Mouse (Mus musculus) CH12.LX (cell line): ENCODE results near the gene Rplp0. TPM values are rescaled to one million over a fixed set of nuclear protein-coding genes. Genes with fewer than 3 reads are reported as not detected.
"Not testable (repeated sequence)": the region's sequence is repeated elsewhere in the genome, so short reads cannot be mapped to it uniquely, and the experiment has no call there.

ENCODE experiments used
- DNase-seq: peaks from one replicate; pipeline ENCODE4 v3.0.0-alpha.2; 2013; ENCODE audit errors: extremely low read depth
- H3K27ac ChIP-seq: 2 replicates; pipeline ENCODE4 v1.5.1; 2012; ENCODE audit warnings: low read depth, mild to moderate bottlenecking, control low read depth, moderate library complexity; ENCODE audit not compliant: insufficient read depth
- H3K27me3 ChIP-seq: replicated peaks from 2 replicates; pipeline ENCODE3; 2012; ENCODE audit warnings: inconsistent platforms
- H3K36me3 ChIP-seq, 2 experiments: replicated peaks in 1 of 2; 2 replicates each; pipeline versions ENCODE3 to v1.6.1; 2012; ENCODE audit warnings: inconsistent platforms in 1 of 2, low read length in 1 of 2, mild to moderate bottlenecking in 1 of 2, mixed read lengths in 1 of 2, moderate library complexity in 1 of 2; ENCODE audit not compliant: control insufficient read depth in 1 of 2, insufficient read depth in 1 of 2
- H3K4me1 ChIP-seq, 2 experiments: 2 replicates each; pipeline ENCODE4 v1.6.1; 2012; ENCODE audit warnings: inconsistent platforms in 1 of 2, moderate library complexity in 1 of 2; ENCODE audit not compliant: insufficient read depth in 2 of 2, control insufficient read depth in 1 of 2
- H3K4me2 ChIP-seq: 2 replicates; pipeline ENCODE4 v1.6.1; 2012; ENCODE audit warnings: low read depth, mild to moderate bottlenecking, control low read depth; ENCODE audit not compliant: poor library complexity, insufficient read depth, severe bottlenecking
- H3K4me3 ChIP-seq, 3 experiments: fragments of 150-350 bp in 1 of 3; sonication (generic) in 1 of 3; replicated peaks in 1 of 3; 2 replicates each; pipeline versions ENCODE3 to v1.5.1; 2011 to 2012; ENCODE audit warnings: low read depth in 2 of 3, low read length in 2 of 3, mild to moderate bottlenecking in 2 of 3, moderate library complexity in 2 of 3, control low read depth in 1 of 3, improper control_type of control experiment in 1 of 3, inconsistent platforms in 1 of 3, mixed read lengths in 1 of 3; ENCODE audit not compliant: poor library complexity in 1 of 3
- H3K79me2 ChIP-seq: replicated peaks from 2 replicates; pipeline ENCODE4 v1.6.1; 2012; ENCODE audit warnings: mild to moderate bottlenecking, moderate library complexity; ENCODE audit not compliant: control insufficient read depth, poor library complexity, insufficient read depth, severe bottlenecking; ENCODE audit errors: extremely low read depth
- H3K9ac ChIP-seq: 2 replicates; pipeline ENCODE4 v1.6.1; 2012; ENCODE audit warnings: low read depth, mild to moderate bottlenecking, control low read depth, moderate library complexity; ENCODE audit not compliant: insufficient read depth
- H3K9me3 ChIP-seq: replicated peaks from 2 replicates; pipeline ENCODE3; 2012; ENCODE audit warnings: low read length, inconsistent platforms, mixed read lengths
- CHD1 ChIP-seq: IDR thresholded peaks from 2 replicates; pipeline ENCODE4 v1.6.1; 2012; ENCODE audit warnings: low read depth, low read length, improper control_type of control experiment, inconsistent platforms
- CHD2 ChIP-seq: IDR thresholded peaks from 2 replicates; pipeline ENCODE4 v1.6.1; 2011; ENCODE audit warnings: low read length, improper control_type of control experiment
- CTCF ChIP-seq, 2 experiments: IDR thresholded peaks in 1 of 2; conservative IDR thresholded peaks in 1 of 2; 2 replicates each; pipeline ENCODE4 v1.5.1; 2011 to 2012; ENCODE audit warnings: low read depth in 2 of 2, low read length in 2 of 2, improper control_type of control experiment in 1 of 2, inconsistent platforms in 1 of 2, mild to moderate bottlenecking in 1 of 2, moderate library complexity in 1 of 2
- E2F4 ChIP-seq: IDR thresholded peaks from 2 replicates; pipeline ENCODE4 v1.6.1; 2011; ENCODE audit warnings: low read depth, low read length, improper control_type of control experiment; ENCODE audit not compliant: insufficient replicate concordance
- GABPA ChIP-seq: IDR thresholded peaks from 2 replicates; pipeline ENCODE4 v1.6.1; 2012; ENCODE audit warnings: low read depth, low read length, improper control_type of control experiment, inconsistent platforms; ENCODE audit not compliant: insufficient replicate concordance
- HCFC1 ChIP-seq: IDR thresholded peaks from 2 replicates; pipeline ENCODE4 v1.6.1; 2012; ENCODE audit warnings: low read depth, mild to moderate bottlenecking, inconsistent platforms, low read length, improper control_type of control experiment
- MAFK ChIP-seq: IDR thresholded peaks from 2 replicates; pipeline ENCODE4 v1.6.1; 2011; ENCODE audit warnings: low read length, improper control_type of control experiment; ENCODE audit not compliant: insufficient replicate concordance
- MAX ChIP-seq: IDR thresholded peaks from 2 replicates; pipeline ENCODE4 v1.6.1; 2011; ENCODE audit warnings: low read length, improper control_type of control experiment
- MEF2A ChIP-seq: IDR thresholded peaks from 2 replicates; pipeline ENCODE4 v1.6.1; 2014; ENCODE audit warnings: low read depth, mild to moderate bottlenecking, inconsistent platforms, low read length, improper control_type of control experiment, borderline replicate concordance
- MYC ChIP-seq: IDR thresholded peaks from 2 replicates; pipeline ENCODE4 v1.6.1; 2011; ENCODE audit warnings: low read depth, mild to moderate bottlenecking, improper control_type of control experiment, low read length
- NELFE ChIP-seq: IDR thresholded peaks from 2 replicates; pipeline ENCODE4 v1.6.1; 2011; ENCODE audit warnings: low read depth, low read length, improper control_type of control experiment
- POLR2A ChIP-seq: IDR thresholded peaks from 2 replicates; pipeline ENCODE4 v1.6.1; 2011; ENCODE audit warnings: low read depth, mild to moderate bottlenecking, improper control_type of control experiment, low read length
- TBP ChIP-seq: conservative IDR thresholded peaks from 2 replicates; pipeline ENCODE4 v1.6.1; 2011; ENCODE audit warnings: low read depth, low read length, improper control_type of control experiment
- UBTF ChIP-seq: IDR thresholded peaks from 2 replicates; pipeline ENCODE4 v1.6.1; 2012; ENCODE audit warnings: low read depth, mild to moderate bottlenecking, inconsistent platforms, low read length, improper control_type of control experiment, moderate library complexity
- USF1 ChIP-seq: IDR thresholded peaks from 2 replicates; pipeline ENCODE4 v1.6.1; 2014; ENCODE audit warnings: low read depth, mild to moderate bottlenecking, inconsistent platforms, low read length, improper control_type of control experiment
- dilution Hi-C: fragments of 300-500 bp; cut with MboI; formaldehyde crosslinking; loops from 2 replicates; pipeline ENCODE4 v1.14.3; 2020; ENCODE audit warnings: low sequenced_read_pairs; ENCODE audit not compliant: extremely low pct_unique_long_range_greater_than_20kb, extremely low pct_ligation_motif_present
- in situ Hi-C: fragments of 300-500 bp; cut with MboI; formaldehyde crosslinking; loops from 3 replicates; pipeline ENCODE4 v1.14.3; 2019; ENCODE audit warnings: low sequenced_read_pairs, low pct_ligation_motif_present, low pct_unique_long_range_greater_than_20kb, mixed read lengths
- polyA plus RNA-seq: library from polyadenylated mRNA; unstranded; fragments of >175 nt; gene quantifications from 2 replicates; pipeline ENCODE4 v1.2.1, GENCODE M21; 2012; ENCODE audit warnings: low read depth; ENCODE audit not compliant: insufficient read length
- total RNA-seq, 2 experiments: library from RNA; depleted of rRNA; stranded (reverse); fragments of 300-350 nt in 1 of 2; fragments of >200 nt in 1 of 2; gene quantifications; 2 replicates each; pipeline ENCODE4 v1.2.3; 2012 to 2014

The Rplp0 gene
- total and polyA plus RNA-seq, 3 experiments: 4,800 to 6,606 (median 5,581) TPM

DNA sequence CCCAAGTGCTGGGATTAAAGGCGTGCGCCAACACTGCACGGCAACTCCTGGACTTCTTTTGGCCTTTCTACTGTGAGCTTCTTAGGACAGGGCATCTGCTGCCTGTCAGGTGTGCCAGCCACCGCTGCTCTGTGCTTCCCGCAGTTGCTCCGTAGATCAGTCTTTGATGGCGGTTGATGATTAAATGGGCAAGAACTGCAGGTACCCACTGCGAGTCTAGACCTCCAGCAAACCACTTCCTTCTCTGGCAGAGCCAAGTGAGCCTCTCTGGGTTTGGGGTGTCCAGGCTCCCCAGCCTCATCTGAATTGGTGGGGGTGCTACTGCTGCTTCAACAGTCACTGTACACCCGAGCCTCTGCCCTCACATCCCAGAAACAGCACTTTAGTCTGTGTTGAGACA is 41.8 kb upstream of the Rplp0 start:
- Histone ChIP-seq H3K36me3 (peaks cover 2 to 31% of the 10 kb centered on the region in 2 experiments), H3K4me2 (no peak overlapping the region), H3K27ac (no peak overlapping the region), H3K4me1 (peaks cover 28 to 72% of the 10 kb centered on the region in 2 experiments), H3K27me3 (no peaks in the 10 kb centered on the region), H3K4me3 (no peak overlapping the region), H3K9me3 (no peaks in the 10 kb centered on the region), H3K9ac (no peak overlapping the region), H3K79me2 (no peaks in the 10 kb centered on the region)
- in situ Hi-C loops (no loop called here), dilution Hi-C loops (no loop called here)
- no peak for TF ChIP-seq CHD1
- TF ChIP-seq MEF2A: no peak
- TF ChIP-seq TBP: no peak
- no peak for TF ChIP-seq POLR2A
- no peak for TF ChIP-seq MYC
- no peak for TF ChIP-seq UBTF
- no peak for TF ChIP-seq MAFK
- no peak for TF ChIP-seq CTCF (conservative IDR thresholded peaks at IDR 0.05 in 1 of 2, IDR thresholded peaks at IDR 0.05 in 1 of 2; ENCODE audit: low read depth in 2 of 2, low read length in 2 of 2)
- no peak for TF ChIP-seq USF1
- no peak for TF ChIP-seq MAX
- TF ChIP-seq CHD2: no peak
- TF ChIP-seq E2F4: no peak
- TF ChIP-seq NELFE: no peak
- no peak for TF ChIP-seq GABPA
- DNase-seq: no peak

DNA sequence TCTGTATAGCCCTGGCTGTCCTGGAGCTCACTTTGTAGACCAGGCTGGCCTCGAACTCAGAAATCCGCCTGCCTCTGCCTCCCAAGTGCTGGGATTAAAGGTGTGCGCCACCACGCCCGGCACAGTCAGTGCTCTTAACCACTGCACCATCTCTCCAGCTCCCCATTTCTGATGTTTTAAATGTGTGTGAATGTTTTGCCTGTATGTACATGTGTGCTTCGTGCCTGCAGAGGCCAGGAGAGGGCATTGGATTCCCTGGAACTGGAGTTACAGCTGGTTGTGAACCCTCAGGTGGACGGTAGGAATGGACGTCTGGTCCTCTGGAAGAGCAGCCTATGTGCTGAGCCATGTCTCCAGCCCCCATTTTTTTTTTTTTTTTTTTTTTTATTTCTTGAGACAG is 41.1 kb upstream of the Rplp0 start:
- Histone ChIP-seq H3K4me1 (peaks cover 28 to 78% of the 10 kb centered on the region in 2 experiments), H3K36me3 (peaks cover 2 to 29% of the 10 kb centered on the region in 2 experiments)
- H3K79me2 ChIP-seq, DNase-seq, H3K4me2 ChIP-seq, H3K27ac ChIP-seq, H3K9ac ChIP-seq, H3K4me3 ChIP-seq, in situ Hi-C loops, H3K9me3 ChIP-seq, H3K27me3 ChIP-seq, dilution Hi-C loops: not testable (repeated sequence)

DNA sequence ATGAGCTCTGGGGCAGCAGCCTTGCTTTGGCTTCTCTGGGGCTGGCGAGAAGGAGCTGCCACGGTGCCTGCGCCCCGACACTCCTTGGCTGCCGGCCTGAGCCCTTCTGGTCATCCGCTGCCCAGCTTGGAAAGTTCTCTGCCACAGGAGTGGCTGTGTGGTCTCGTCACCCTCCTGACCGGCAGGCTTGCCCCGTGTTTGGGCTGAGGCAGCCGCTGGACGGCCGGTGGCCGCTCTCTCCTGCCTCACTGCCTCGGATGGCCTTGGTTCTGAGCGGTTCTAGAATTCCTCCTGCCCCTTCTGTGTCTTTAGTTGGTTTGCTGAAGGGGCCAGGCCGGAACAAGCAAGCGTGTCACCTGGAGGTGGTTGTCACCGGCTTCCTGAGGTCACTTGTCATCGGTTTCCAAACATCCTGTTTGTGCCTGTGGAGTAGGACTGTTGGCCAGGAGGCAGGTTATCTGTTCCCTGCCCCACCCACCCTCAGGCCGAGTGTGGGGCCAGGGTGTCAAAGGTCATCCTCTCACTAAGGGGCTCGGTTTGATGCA is 38.9 kb upstream of the Rplp0 start:
- no peak overlapping the region for H3K27ac ChIP-seq
- H3K9ac ChIP-seq: no peak overlapping the region
- no peak overlapping the region for H3K4me3 ChIP-seq
- in situ Hi-C loops (no loop called here), dilution Hi-C loops (no loop called here)
- H3K27me3 ChIP-seq: no peaks in the 10 kb centered on the region
- H3K9me3 ChIP-seq: no peaks in the 10 kb centered on the region
- peaks cover 0 to 36% of the 10 kb centered on the region in 2 experiments for H3K36me3 ChIP-seq
- H3K4me2 ChIP-seq: no peak overlapping the region
- DNase-seq: no peak
- H3K79me2 ChIP-seq: 0 out of 2 replicates have a peak, but pooled peaks cover 2% of the 10 kb centered on the region
- peaks cover 16 to 64% of the 10 kb centered on the region in 2 experiments for H3K4me1 ChIP-seq
- TF ChIP-seq HCFC1: no peak
- TF ChIP-seq, all 38 proteins: peak for 0
